Mouse (Mus musculus) fibroblast of lung, adult 2 months (primary cell): Measurements from ENCODE around the gene Ggt5.
"Not testable (repeated sequence)": the region's sequence is repeated elsewhere in the genome, so short reads cannot be mapped to it uniquely, and the experiment has no call there.

Experiments used
- DNase-seq: peaks from one replicate; pipeline ENCODE4 v3.0.0-alpha.2; 2011; ENCODE audit warnings: low read depth

Gene Ggt5

DNA sequence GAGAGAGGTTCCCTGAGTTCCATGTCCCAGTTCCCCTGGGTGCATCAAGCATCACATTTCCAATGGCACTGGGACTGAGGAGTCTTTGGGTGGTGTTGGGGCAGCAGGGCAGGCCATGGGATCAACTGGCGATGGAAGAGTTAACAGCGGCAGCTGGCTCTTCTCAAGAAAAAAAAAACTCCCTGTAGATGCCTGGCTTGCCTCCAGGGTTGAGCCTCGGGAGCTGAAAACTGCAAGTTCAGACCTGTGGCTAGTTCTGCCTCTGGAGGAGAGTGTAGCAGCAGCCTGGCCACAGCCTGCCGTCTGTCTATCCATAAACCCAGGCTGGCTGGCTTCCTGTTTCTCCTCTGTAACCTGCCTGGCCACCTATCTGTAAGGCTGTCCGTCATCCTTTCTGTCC lies at the start of gene Ggt5:
Gene Ggt5, plus strand, starts transcription at position 212 of the 400 bp plus-strand sequence.
- peak; percentile 54 for DNase-seq

- no peak for DNase-seq
Measured at GRCm38 (mm10) chr10:75547901-75548300, 41.2 kb upstream of the Ggt5 start.

DNA sequence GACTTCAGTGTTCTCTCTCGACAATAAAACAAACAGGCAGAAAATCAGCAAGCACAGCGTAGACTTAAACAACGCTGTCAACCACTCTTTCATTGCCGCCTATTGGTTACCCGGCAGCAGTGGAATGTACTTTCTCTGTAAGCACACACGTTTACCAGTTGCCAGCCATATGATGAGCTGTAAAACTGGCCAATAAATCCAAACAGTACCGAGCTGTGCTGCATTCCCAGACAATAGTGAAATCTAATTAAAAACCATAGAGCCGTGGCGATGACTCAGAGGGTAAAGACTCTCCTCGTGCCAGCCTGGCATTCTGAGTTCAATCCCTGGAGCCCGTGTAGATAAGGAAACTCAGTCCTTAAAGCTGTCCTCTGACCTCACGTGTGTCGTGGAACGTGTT lies 40.7 kb upstream of the Ggt5 start:
- peak; percentile 53 for DNase-seq

- DNase-seq = no peak
Measured at GRCm38 (mm10) chr10:75549886-75550285, 39.3 kb upstream of the Ggt5 start.

GRCm38 (mm10) chr10:75551175-75551574 lies 38.0 kb upstream of the Ggt5 start:
- DNase-seq = no peak

GRCm38 (mm10) chr10:75552106-75552505 lies 37.0 kb upstream of the Ggt5 start:
- DNase-seq = no peak

DNA sequence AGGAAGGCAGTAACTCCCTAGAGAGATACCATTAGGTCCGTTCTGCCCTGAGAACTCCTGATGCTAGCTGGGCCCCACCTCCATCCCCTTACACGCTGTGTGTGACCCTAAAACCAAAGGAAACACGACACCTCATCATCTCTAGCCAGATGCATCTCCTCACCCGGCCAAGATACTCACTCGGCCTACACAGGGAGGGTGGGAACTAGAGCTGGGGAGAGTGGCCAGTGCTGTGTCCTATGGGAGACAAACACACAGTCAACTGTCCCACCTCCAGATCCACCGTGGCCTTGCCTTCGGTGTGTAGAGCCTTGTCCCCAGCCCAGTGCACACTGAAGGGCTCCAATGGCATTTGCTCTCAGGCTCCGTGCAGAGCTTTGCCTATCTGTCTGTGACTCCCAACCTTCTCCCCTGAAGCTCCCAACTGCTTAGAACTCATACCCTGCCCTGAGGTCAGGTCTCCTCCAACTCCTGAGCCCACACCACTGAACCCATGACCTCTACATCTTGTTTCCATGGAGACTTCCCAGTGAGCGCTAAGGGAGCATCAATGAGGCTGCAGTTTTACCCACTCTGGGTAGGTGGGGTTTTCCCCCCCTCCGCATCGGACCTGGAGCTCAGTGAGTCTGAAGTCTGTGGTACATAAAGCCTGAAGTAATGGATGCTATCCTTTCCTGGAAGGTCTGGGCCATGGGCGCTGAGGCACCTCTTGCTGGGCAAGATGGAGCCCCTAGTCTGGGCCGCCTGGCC lies 36.3 kb upstream of the Ggt5 start:
- no peak for DNase-seq

- DNase-seq = peak; percentile 21
Measured at GRCm38 (mm10) chr10:75554090-75554489, 35.0 kb upstream of the Ggt5 start.

DNA sequence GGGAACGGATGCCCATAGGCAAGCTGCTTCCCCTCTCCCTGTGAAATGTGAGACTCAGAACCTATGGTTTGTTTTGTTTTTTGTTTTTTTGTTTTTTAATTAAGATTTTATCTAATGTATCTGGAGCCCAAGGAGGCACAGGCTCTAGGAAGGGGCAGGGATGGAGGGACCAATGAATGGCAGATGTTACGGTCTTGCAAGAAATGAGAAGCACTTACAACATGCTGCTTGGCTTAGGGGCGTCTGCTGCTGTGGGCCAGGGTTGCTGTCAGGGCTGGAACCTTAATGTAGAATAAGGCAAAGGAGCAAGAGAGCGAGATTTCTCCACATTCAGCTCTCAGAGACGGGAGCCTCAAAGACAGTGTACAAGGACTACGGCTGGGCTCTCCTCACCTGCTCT lies 33.6 kb upstream of the Ggt5 start:
- no peak for DNase-seq

DNA sequence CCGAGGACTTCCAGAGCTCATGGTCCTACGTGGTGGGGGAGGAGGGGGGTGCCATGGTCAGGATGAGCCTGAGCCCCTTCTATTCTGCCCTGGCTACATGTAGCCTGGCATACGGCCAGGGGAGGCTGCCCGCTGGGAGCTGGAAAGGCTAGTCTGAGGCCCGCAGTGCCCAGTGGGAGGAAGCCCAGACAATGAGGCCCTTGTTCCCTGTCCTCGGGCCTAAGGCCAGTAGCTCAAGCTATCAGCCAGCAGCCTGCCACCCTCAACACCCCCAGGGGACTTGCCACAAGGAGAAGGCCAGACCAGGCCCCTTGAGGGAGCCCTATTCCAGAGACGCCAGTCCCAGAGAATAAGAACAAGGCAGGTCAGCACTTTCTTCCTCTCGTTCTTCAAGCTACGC lies 33.1 kb upstream of the Ggt5 start:
- DNase-seq = peak; percentile 75

GRCm38 (mm10) chr10:75558515-75558914 lies 30.6 kb upstream of the Ggt5 start:
- no peak for DNase-seq

DNA sequence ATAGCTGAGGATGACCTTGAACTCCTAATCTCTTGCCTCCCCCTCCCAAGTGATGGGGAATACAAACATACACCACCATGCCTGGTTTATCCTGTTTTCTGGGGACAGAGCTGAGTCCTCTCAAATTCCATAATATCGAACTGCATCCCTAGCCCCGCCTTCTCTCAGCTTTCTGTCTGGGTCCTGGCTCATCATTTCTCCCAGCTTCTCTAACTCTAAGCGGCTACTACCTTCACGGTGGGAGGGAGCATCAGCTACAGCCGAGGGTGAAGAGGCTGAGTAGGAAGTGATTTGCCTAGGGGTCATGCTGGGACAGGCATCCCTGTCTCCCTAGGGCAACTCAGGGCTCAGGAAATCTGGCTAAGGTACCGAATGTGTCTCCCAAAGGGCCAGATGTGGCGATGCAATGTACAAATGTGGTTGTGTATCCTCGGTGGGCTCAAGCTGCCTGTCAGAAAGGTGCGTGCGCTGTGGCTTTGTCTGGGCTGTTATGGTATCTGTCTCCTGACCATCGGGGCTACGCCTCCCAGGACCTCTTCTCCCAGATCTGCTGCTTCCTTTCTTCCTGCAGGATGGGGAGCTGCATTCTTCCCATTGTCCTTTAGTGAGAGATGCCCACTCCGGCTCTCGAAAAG lies 30.0 kb upstream of the Ggt5 start:
- no peak for DNase-seq

GRCm38 (mm10) chr10:75559676-75560548 lies 29.2 kb upstream of the Ggt5 start, which contains the start of gene Lrrc75b:
TSS of gene Lrrc75b (minus strand) at chr10:75560330.
- no peak for DNase-seq

DNA sequence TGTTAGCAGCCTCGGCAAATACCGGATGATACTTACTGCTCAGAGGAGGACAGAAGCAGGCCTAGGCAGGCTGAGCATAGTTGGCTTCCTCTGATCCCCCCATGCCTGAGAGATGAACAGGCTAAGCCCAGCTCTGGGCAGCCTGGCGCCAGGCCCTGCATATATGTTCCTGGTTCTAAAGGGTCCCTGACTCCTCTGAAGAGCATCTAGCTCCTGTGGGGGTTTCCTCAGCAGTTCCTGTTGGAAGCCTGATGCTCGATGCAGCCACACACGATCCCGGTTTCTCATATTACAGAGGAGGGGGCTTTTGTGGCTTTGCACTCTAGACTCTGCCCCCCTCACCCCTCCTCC lies 28.6 kb upstream of the Ggt5 start:
- DNase-seq = no peak

DNA sequence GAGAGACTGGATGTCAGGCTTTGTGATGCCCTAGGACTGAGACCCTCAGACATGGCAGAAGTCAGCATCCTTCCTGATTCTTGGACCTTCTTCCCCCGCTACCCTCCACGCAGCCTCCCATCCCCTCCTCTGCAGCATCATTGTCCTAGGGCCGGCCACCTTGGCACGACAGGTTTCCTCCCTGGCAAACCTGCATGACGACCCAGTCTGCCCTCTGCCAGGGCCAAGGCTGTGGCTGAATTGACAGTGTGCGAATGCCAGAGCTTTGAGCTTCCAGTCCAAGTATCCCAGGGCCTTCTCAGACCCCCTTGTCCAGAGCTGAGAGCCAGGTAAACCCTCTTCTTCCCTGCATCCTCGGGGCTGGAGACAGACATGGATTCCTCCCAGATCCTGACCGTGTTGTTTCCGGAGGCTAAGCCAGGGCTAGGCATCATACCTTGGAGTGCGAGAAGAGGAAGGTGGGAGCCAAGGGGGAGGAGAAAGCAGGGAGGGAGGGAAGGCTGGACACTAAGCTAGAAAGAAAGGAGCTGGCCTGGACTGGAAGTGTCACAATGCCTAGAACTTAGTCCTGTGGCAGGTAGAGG lies 28.0 kb upstream of the Ggt5 start, which contains the start of gene Ggt1:
Gene Ggt1, plus strand, starts transcription at position 534 of the 584 bp plus-strand sequence.
- no peak for DNase-seq

GRCm38 (mm10) chr10:75562596-75562995 lies 26.5 kb upstream of the Ggt5 start:
- DNase-seq = no peak

- no peak for DNase-seq
Measured at GRCm38 (mm10) chr10:75564687-75565265, 24.4 kb upstream of the Ggt5 start.

DNA sequence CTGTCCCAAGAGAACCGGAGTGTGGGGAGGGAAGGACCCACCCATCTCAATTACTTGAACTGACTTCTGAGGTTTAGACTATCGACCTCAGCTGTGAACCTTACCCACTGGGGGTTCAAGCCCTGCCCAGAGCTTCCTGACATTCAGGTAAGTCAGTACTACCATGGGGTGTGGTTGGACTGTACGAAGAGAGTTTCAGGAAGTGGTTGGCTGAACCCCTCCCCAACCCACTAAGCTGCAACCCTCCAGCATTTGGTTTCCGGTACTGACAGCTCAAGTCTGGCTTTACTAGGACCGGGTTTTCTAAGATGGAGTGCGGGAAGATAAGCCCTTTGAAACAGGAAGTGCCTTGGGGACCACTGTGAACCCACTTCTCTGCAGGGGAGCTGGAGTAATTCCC lies 23.7 kb upstream of the Ggt5 start:
- DNase-seq = no peak

DNA sequence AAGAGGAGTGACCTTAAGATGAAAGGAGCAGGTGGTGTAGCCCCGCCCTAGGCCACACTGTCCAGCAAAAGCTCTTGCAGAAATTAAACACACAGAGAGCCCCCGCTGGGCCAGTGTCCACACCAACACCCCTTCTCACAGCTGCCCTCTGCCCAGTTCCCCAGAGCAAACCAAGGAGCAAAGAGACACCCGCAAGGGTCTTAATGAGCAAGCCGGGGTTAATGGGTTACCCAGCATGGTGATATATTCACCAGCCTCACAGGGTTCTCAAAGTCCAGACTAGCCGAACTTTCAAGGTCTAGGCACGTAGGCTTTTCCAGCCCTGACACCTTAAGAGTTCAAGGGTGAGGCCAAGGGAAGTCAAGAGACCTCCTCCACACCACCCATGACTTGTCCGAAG lies 23.2 kb upstream of the Ggt5 start:
- DNase-seq = no peak

DNA sequence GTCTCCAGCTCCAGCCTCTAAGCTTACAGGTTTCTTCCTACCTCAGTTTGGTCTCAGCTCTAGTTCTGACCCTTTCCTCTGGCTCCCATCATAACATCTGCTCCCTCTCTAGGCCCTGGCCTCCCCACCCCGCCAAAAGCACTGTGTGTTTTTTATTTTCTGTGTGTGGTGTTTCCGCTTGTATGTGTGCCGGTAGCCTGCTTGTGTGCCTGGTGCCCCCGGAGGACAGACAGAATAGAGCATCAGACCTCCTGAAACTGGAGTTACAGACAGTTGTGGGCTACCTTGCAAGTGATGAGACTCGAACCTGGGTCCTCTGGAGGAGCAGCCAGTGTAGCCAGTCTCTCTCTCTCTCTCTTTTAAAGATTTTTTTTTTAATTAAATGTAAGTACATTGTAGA lies 22.8 kb upstream of the Ggt5 start:
- DNase-seq = no peak

- DNase-seq = not testable (repeated sequence)
Measured at GRCm38 (mm10) chr10:75566765-75567164, 22.4 kb upstream of the Ggt5 start.

- no peak for DNase-seq
Measured at GRCm38 (mm10) chr10:75568029-75568428, 21.1 kb upstream of the Ggt5 start.
